Mouse (Mus musculus): ENCODE data around the gene Enho. TPM values are rescaled to one million over a fixed set of nuclear protein-coding genes. Genes with fewer than 3 reads are reported as not detected.

Enho gene
- total and polyA plus RNA-seq, 3 experiments: 0.17 to 0.59 TPM; not detected in 1

DNA sequence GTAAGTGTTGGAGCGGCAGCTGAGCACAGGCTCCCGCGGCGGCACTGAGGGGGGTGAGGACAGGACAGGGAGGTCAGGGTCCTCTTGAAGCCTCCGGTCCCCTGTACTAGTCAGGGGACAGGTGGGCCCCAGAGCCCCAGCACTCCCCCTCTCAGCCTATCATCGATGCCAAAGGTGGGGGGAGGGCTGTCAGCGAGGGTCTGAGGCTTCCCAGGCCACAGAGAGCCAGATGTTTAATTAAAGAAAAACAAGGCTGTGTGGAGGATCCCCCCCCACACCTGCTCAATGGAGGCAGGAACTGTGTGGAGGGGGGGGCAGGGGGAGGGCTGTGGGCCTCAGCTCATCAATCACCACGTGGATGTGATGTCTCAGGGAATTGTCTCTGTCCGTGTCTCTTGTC is 23.5 kb upstream of the Enho start:
- no peak overlapping the region for H3K27ac ChIP-seq (ENCODE audit: insufficient read depth, low read depth)
- no peaks in the 10 kb centered on the region for H3K36me3 ChIP-seq (replicated peaks in 1 of 2; ENCODE audit: control insufficient read depth in 1 of 2, insufficient read depth in 1 of 2, low read length in 1 of 2)
- no peak for DNase-seq (ENCODE audit: extremely low read depth)
- dilution Hi-C loops (cut with MboI; ENCODE audit: extremely low pct_ligation_motif_present, extremely low pct_unique_long_range_greater_than_20kb, low sequenced_read_pairs): no loop called here
- H3K9me3 ChIP-seq (replicated peaks; ENCODE audit: low read length): no peaks in the 10 kb centered on the region
- H3K4me3 ChIP-seq (replicated peaks in 1 of 3; ENCODE audit: low read depth in 2 of 3, low read length in 2 of 3, poor library complexity in 1 of 3): no peak overlapping the region
- TF ChIP-seq E2F4 (IDR thresholded peaks at IDR 0.05; ENCODE audit: insufficient replicate concordance, low read depth, low read length) (no peak), TCF12 (IDR thresholded peaks at IDR 0.05; ENCODE audit: low read depth, low read length) (no peak), USF2 (conservative IDR thresholded peaks at IDR 0.05; ENCODE audit: low read depth, low read length) (no peak), JUND (conservative IDR thresholded peaks at IDR 0.05; ENCODE audit: low read depth, low read length) (no peak), TBP (conservative IDR thresholded peaks at IDR 0.05; ENCODE audit: low read depth, low read length) (no peak), NELFE (IDR thresholded peaks at IDR 0.05; ENCODE audit: low read depth, low read length) (no peak), BHLHE40 (IDR thresholded peaks at IDR 0.05; ENCODE audit: low read depth, low read length) (no peak), MXI1 (IDR thresholded peaks at IDR 0.05; ENCODE audit: low read depth, low read length) (no peak), NRF1 (IDR thresholded peaks at IDR 0.05; ENCODE audit: low read depth, low read length) (no peak), ZMIZ1 (IDR thresholded peaks at IDR 0.05; ENCODE audit: low read depth, low read length) (no peak)
- H3K9ac ChIP-seq (ENCODE audit: insufficient read depth, low read depth): no peak overlapping the region
- in situ Hi-C loops (cut with MboI; ENCODE audit: low pct_ligation_motif_present, low pct_unique_long_range_greater_than_20kb, low sequenced_read_pairs): no loop called here
- H3K27me3 ChIP-seq (replicated peaks): peaks cover 96% of the 10 kb centered on the region
- no peaks in the 10 kb centered on the region for H3K79me2 ChIP-seq (replicated peaks; ENCODE audit: control insufficient read depth, extremely low read depth, insufficient read depth, poor library complexity, severe bottlenecking)
- no peak overlapping the region for H3K4me2 ChIP-seq (ENCODE audit: insufficient read depth, low read depth, poor library complexity, severe bottlenecking)
- H3K4me1 ChIP-seq (ENCODE audit: control insufficient read depth in 1 of 2, insufficient read depth in 2 of 2): peaks cover 7% of the 10 kb centered on the region in 2 experiments

DNA sequence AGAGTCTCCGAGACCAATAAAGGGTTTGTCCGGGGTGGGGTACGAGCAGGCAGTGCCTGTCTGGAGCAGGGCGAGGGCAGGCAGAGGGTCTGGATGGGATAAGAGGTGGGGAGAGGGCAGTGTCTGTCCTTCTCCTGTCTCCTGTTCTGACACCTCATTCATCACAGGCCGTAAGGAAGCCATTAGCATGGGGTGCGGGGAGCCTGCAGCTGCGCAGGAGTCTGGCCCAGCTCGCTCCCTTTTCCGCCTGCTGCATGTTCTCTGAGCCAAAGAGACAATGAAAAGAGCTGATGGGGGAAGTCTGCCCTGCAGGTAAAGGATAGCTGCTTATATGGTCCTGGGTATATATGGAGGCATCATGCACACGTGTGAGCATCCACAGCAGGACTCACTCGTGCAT is 22.6 kb upstream of the Enho start:
- Histone ChIP-seq H3K79me2 (replicated peaks; ENCODE audit: control insufficient read depth, extremely low read depth, insufficient read depth, poor library complexity, severe bottlenecking) (no peaks in the 10 kb centered on the region), H3K27me3 (replicated peaks) (peaks cover 94% of the 10 kb centered on the region), H3K9ac (ENCODE audit: insufficient read depth, low read depth) (no peak overlapping the region), H3K36me3 (replicated peaks in 1 of 2; ENCODE audit: control insufficient read depth in 1 of 2, insufficient read depth in 1 of 2, low read length in 1 of 2) (no peaks in the 10 kb centered on the region), H3K27ac (ENCODE audit: insufficient read depth, low read depth) (no peak overlapping the region), H3K4me3 (replicated peaks in 1 of 3; ENCODE audit: low read depth in 2 of 3, low read length in 2 of 3, poor library complexity in 1 of 3) (no peak overlapping the region), H3K9me3 (replicated peaks; ENCODE audit: low read length) (no peaks in the 10 kb centered on the region), H3K4me2 (ENCODE audit: insufficient read depth, low read depth, poor library complexity, severe bottlenecking) (no peak overlapping the region), H3K4me1 (ENCODE audit: control insufficient read depth in 1 of 2, insufficient read depth in 2 of 2) (peaks cover 7 to 12% of the 10 kb centered on the region in 2 experiments)
- DNase-seq (ENCODE audit: extremely low read depth): no peak
- dilution Hi-C loops (cut with MboI; ENCODE audit: extremely low pct_ligation_motif_present, extremely low pct_unique_long_range_greater_than_20kb, low sequenced_read_pairs): no loop called here
- in situ Hi-C loops (cut with MboI; ENCODE audit: low pct_ligation_motif_present, low pct_unique_long_range_greater_than_20kb, low sequenced_read_pairs): no loop called here
- TF ChIP-seq PAX5 (IDR thresholded peaks at IDR 0.05; ENCODE audit: low read length): no peak
- no peak for TF ChIP-seq ELF1 (IDR thresholded peaks at IDR 0.05; ENCODE audit: low read depth, low read length)
- TF ChIP-seq USF1 (IDR thresholded peaks at IDR 0.05; ENCODE audit: low read depth, low read length): no peak
- no peak for TF ChIP-seq TBP (conservative IDR thresholded peaks at IDR 0.05; ENCODE audit: low read depth, low read length)
- no peak for TF ChIP-seq MYC (IDR thresholded peaks at IDR 0.05; ENCODE audit: low read depth, low read length)
- no peak for TF ChIP-seq ZMIZ1 (IDR thresholded peaks at IDR 0.05; ENCODE audit: low read depth, low read length)
- no peak for TF ChIP-seq MXI1 (IDR thresholded peaks at IDR 0.05; ENCODE audit: low read depth, low read length)
- TF ChIP-seq POLR2A (IDR thresholded peaks at IDR 0.05; ENCODE audit: low read depth, low read length): no peak
- no peak for TF ChIP-seq RCOR1 (conservative IDR thresholded peaks at IDR 0.05; ENCODE audit: low read depth, low read length)
- no peak for TF ChIP-seq JUN (IDR thresholded peaks at IDR 0.05; ENCODE audit: insufficient read depth, low read depth, low read length)
- no peak for TF ChIP-seq CTCF (conservative IDR thresholded peaks at IDR 0.05 in 1 of 2, IDR thresholded peaks at IDR 0.05 in 1 of 2; ENCODE audit: low read depth in 2 of 2, low read length in 2 of 2)
- no peak for TF ChIP-seq GABPA (IDR thresholded peaks at IDR 0.05; ENCODE audit: insufficient replicate concordance, low read depth, low read length)
- no peak for TF ChIP-seq ZC3H11A (IDR thresholded peaks at IDR 0.05; ENCODE audit: low read depth, low read length)
- no peak for TF ChIP-seq BHLHE40 (IDR thresholded peaks at IDR 0.05; ENCODE audit: low read depth, low read length)
- TF ChIP-seq USF2 (conservative IDR thresholded peaks at IDR 0.05; ENCODE audit: low read depth, low read length): no peak
- no peak for TF ChIP-seq KAT2A (IDR thresholded peaks at IDR 0.05; ENCODE audit: insufficient replicate concordance, low read length)
- no peak for TF ChIP-seq ZKSCAN1 (IDR thresholded peaks at IDR 0.05; ENCODE audit: borderline replicate concordance, low read depth, low read length)
- TF ChIP-seq POLR2AphosphoS2 (IDR thresholded peaks at IDR 0.05; ENCODE audit: low read depth, low read length): no peak
